Mouse (Mus musculus) megakaryocyte progenitor cell, adult 5-6 weeks (primary cell): ENCODE data around the gene Hsp90ab1. TPM values are rescaled to one million over a fixed set of nuclear protein-coding genes. Genes with fewer than 3 reads are reported as not detected.

Experiments used
- ATAC-seq: replicated peaks from 2 replicates; pipeline ENCODE4 v1.8.0; 2016; ENCODE audit warnings: mild to moderate bottlenecking, moderate TSS enrichment, inconsistent platforms; ENCODE audit not compliant: poor library complexity
- total RNA-seq, 2 experiments: library from RNA; stranded (forward) in 1 of 2; stranded (reverse) in 1 of 2; fragments of 157-497, 149-512 nt in 1 of 2; fragments of 200-1000 nt in 1 of 2; gene quantifications; 2 replicates each; pipeline versions ENCODE4 v1.2.3 to v1.2.4; 2015 to 2017

Gene Hsp90ab1
- total RNA-seq, 2 experiments from 2014 or later, result 1,324 to 2,380 TPM

DNA sequence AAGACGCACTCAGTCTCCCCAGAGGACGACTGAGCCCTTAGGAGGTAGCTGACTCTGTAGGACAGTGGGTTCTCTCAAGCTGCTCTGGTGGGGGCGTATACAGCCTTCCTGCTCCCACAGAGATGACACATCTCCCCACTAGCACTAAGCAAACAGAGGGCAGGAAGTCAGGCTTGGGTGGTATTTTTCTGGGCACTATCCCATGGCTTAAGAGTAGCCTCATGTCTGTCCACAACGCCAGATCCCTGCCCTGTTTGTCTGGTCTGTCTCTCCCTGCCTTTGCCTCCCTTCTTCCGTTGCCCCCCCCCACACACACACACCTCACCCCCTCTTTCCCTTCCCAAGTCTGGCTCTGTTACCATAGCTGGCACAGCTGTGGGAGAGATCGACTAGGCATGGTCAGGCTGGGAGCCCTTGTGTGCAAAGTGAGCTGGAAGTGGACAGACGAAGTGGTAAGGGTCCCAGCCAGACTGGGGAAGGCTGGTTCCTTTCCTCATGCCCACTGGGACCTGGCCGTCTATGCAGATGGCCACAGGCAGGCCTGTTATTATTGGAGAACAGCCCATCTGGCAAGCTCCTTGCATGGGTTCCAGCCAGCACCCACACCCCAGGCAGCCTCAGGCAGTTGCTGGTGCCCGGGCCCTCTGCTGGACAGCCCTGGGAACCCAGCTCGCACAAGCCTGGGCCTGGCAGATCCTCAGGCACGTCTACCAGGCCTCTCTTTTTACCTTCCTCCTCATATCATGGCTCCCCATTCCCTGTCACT lies 23.7 kb upstream of the Hsp90ab1 start:
- ATAC-seq, result peak; percentile 64

DNA sequence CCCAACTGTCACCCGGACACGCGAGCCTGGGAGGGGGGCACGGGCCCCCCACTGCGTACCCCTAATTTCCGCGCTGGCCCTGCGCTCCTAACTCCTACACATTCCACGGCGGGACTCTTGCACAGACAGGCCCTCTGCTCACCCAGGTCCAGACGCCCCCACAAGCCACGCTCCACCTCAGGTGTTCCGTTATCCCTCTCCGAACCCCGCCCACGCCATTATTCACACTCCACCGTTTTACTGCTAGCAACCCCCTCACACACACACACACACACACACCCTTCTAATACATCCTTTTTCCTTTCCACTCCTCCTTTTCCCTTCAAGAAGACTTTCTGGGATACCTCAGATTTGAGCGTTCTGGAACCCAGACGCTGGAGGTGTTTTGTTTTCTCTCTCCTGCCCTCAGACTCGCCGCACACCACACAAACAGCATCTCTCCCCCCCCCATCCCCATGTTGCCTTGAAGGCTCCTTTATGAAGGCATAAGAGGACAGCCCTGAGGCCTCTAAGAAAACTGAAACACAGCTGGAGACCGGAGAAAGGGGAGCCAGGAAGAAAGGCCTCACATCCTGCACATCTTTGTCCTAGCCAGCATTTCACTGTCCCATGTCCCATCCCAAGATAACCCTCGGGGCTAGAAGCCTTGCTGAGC lies 22.8 kb upstream of the Hsp90ab1 start:
- ATAC-seq, result no peak

DNA sequence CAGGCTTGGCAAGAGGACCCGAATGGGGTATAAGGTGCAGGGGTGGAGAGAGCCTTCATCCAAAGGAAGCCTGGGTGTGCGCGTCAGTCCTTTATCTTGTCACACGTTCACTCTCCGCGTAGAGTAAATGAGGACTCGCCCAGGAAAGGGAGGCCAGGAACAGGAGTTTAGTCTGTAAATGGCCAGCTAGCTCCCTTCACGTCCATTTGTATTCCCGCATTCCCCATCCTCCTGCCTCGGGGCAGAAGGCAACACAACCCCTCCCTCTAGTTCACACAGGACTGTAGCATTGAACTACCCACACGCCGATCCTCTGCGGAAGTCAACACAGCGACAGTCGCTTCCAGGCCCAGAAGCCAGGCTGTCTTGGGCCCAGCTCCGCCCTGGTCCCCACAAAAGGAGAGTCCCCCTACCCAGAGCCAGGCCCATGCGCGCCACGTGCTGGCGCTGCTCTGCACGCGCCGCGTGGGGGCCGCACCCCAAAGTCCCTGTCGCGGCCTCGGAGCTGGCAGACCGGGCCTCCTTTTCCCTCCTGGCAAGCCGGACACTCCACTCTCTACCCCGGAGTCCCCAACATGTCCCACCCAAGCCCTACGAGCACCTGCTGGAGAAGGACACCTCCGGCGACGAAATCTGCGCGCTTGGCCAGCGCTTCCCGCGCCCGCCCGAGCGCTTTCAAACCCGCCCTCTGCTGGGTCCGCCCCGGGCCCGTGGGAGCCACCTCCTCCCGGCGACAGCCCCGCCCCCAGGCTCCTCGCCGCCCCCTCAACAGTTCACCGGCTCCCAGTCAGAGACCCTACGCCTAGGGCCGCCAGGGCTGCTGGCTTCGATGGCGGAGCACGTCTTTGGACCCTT lies 22.0 kb upstream of the Hsp90ab1 start:
- peak; percentile 36 for ATAC-seq

DNA sequence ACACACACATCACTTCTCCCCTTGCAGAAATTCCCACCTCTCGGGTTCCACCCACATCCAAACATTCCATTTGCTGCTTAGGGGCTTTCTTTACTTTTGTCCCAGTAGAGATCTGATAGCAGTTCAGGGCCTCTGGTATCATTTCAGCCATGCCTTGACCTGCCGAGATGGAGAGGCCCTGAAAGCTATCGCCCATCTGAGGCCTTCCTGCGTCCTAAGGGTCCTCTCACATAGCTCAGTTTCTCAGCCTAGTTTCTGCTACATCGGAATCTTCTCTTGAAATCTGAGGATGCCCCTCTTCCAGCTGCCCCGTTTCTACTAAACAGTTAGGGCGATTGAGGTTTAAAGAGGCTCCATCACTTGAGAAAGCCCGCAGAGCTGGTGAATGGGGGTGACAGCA lies 21.1 kb upstream of the Hsp90ab1 start:
- no peak for ATAC-seq

DNA sequence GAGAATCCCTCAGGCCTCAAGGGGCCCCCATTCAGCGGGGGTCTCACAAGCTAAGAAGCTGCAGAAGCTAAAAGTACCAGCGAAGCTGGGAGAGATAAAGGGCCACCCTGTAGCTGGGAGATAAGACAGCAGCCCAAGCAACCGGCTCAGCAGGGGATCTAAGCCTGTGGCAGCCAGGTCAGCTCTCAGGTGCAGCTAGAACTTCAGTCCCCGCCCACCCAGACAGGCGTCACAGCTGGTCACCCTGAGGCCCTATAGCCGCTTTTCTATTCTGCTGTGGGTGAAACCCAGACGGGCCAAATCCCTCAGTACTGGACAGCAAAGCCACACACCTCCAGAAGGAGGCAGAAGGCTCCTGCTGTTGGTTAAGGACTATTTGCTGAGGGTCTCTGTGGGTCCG lies 20.4 kb upstream of the Hsp90ab1 start:
- peak; percentile 42 for ATAC-seq

DNA sequence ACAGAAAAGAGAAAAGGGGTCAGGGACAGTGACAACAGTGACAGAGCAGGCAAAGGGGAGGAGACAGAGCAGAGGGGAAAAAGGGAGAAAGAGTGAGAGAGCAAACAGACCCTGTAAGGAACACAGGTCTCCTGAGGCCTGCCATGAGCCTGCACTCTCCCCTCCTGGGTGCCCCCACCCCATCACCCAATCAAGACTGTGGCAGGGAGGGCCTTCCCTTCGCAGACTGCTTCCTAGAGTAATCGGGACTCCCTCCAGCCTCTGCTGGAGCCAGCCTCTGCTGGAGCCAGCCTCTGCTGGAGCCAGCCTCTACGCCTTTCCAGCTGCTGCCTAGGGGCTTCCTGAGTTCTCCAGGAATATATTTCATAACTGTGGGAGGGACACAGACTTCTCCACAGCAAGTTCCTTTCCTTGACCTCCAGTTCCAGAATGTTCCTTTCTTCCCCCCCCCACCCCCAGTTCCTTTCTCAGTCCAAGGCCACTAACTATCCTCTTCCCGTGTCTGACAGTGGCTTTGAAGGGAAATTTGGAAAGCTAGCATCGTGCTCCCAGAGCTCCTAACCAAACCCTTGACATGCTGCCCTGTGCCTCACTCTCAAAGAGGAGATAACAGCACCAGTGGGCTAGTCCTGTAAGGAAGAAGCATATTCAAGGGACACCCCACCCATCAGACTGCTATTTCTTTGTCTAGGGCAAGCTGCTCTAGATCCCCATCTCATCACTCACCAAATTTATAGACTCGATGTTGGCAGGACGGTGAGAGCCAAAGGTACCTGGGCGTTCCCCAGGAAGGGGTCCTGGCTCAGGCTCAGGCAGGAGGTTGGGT lies 19.7 kb upstream of the Hsp90ab1 start:
- ATAC-seq, result peak; percentile 19

DNA sequence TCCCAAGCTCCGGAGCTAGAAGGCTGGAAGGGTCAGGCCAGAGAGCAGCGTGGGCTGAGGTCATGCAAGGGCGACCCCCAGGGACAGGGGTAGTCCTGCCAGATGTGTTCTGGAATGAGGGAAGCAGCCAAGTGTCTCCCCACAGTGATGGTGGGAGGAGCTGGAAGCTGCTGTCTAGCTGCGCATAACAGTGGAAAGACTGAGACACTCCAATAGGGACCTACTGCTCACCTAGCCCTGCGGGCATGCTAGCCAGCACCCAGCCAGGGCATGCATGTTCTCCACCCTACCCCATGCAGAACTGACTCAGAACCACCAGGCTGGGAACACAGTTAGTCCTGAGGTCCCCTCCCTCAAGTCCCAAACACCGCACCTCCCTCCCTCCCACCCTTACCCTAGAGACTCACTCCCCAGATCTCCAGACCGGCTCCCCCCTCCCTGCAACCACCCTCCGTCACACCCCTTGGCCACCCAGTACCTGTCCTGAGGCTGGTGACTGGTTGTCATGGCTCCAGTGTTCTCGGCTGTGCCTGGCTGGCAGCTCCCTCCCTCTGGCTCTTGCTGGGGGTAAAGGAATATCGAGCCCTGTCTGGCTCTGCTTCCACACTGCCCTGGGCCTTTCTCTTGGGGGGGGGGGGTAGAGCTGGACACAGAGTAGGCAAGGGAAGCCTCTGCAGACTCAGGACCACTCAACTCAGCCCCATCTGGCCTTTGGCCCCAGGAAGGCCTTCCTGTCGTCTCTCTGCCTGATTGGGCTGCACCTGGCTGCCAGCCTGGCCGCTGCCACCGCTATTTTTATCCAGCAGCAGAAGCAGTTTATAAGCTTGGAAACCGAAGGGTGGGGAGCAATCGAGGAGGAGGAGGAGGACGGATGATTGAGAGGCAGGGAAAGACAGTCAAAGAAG lies 18.9 kb upstream of the Hsp90ab1 start:
- ATAC-seq, result no peak

DNA sequence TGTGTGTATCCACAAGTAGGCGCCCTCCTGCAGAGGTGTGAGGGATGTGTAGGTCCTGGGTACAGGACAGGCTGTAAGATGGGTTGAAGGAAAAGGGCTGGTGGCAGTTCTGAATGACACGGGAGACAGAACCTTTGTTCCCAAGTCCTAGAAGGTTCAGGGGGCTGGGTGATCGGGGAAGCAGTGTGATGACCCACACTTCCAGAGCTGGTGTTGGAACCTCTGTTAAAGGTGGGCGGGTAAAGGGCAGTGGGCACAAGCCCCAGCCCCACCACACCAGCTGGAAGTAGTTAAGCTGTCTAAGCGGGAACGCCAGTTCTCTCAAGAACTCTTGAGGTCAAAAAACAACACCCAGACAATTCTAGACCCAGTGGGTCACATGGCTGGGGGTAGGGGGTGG lies 17.3 kb upstream of the Hsp90ab1 start:
- ATAC-seq, result no peak

DNA sequence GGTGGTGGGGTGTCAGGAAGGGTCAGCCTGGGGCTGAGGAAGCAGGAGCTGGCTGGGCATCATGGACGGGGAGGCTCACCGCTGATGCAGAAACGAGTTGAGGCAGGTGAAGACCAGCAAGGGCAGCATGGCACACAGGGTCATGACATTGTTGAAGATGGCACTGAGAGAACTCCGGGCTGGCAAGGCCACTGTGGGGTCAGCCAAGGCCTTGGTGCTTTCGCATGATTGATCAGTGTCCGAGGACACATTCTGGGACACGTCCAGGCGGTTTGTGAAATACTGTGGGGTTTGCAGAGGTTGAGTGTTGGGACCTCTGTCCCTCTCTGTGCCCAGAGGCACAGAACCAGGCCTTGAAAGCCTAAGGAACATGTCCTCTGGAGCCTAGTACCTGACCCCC lies 16.8 kb upstream of the Hsp90ab1 start:
- ATAC-seq, result no peak

DNA sequence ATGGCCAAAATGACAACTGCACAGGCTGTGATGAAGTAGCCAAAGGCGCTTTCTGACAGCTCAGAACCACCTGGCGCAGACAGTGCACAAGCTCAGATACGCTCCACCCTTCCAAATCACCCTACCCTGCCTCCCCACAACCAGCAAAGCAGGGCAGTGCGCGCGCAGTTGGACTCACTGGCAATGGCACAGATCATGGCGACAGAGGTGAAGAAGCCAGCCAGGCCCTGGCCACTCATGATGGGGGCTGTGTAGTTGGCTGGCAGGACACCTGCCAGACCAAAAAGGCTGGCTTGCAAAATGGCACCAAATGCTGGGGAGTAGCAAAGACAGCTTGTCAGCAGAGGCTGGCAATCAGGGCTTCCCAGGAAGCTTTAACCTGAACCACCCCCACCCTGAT lies 16.2 kb upstream of the Hsp90ab1 start:
- ATAC-seq, result no peak

DNA sequence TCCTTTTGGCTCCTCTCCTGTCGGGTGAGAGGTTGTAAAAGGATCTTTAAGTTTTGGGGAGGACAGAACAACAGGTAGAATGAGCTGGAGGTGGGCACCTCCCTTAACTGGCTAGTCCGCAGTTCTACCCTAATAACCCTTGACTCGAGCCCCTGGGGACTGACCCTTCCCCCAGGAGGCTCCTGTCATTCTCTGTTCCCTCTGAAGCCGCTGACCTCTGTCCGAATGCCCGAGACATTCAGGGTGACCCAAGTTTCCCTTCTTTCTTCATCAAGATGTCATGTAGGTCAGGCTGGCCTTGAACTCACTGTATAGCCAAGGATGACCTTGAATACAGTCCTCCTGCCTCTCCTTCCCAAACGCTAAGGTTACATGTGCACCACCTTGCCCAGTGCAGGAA lies 15.3 kb upstream of the Hsp90ab1 start:
- ATAC-seq, result no peak

DNA sequence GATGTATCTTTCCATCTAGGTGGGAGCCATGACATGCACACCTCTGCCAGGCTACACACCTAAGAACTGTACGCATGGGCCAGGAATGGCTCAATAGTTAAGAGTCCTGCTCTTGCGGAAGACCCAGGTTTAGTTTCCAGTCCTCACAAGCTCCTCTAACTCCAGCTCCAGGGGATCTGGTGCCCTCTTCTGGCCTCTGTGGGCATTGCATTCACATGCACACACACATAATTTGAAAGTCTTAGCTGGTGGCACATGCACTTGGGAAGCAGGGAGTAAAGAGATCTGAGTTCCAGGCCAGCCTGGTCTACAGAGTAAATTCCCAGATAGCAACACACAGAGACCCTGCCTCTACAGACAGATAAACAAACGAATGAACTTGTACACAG lies 13.4 kb upstream of the Hsp90ab1 start:
- ATAC-seq, result 0 out of 2 replicates have a peak, but pooled peaks have one; percentile 5

DNA sequence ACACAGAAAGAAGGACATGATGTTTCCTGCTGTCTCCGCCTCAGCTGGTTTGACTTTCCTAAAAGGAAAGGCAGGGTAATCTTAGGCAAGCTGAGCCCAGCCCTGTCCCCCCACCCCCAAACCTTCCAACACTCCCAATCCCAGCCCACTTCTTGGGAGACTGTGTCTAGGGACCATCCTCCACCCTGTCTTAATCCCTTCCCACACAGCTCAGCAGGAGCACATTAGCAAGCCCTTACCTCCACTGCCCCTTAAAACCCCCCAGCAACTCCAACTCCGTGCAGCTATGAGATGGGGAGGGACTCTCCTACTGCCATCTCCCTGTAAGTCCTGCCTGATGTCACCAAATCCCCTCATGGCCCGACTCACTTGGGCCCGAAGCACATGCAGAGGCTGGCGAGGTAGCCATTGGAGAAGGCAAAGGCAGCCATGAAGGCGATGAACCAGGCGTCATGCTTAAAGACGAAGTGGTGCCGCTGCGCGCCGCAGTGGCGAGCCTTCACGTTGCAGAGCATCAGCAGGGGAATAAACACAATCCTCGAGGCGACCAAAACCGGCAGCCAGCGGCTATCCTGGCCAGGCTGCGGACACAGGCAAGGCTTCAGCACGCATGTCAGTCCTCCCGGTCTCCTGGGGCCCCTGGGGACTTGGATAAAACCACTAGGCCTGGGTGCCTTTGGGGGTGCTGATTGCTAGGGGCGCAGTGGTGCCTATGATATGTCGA lies 12.8 kb upstream of the Hsp90ab1 start:
- ATAC-seq, result no peak

DNA sequence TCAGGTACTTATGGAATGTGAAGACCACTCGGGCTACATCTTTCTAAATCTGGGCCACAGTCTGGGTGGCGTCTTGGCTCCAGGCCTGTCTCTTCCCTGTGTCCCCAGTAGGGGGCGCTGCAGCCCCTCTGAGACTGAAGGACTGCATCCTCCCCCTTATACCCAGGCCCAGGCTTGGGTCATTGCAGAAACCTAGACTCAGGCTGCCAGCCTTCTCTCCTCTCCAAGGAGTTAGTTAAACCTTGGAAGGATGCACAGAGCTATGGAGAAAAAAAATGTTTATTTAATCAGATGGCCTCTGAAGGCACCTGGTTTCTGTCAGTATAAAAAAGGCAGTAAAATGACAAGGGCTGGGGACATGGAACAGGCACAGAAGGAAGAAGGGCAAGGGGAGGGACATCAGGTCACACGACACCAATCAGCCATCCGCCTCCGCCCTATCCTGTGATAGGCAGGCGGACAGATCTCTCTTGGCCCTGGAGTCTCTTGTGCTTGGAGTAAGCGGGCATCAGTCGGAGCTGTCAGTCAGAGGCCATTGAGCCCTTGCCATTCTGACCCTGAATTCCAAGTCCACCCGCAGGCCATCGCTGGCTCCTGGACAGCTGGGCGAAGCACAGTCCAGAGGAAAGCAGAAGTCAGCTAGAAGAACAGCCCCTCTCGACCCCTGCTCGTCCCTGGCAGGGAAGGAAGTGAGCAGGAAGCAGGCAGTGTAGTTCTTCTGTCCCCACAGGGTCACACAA lies 12.0 kb upstream of the Hsp90ab1 start:
- peak; percentile 44 for ATAC-seq

DNA sequence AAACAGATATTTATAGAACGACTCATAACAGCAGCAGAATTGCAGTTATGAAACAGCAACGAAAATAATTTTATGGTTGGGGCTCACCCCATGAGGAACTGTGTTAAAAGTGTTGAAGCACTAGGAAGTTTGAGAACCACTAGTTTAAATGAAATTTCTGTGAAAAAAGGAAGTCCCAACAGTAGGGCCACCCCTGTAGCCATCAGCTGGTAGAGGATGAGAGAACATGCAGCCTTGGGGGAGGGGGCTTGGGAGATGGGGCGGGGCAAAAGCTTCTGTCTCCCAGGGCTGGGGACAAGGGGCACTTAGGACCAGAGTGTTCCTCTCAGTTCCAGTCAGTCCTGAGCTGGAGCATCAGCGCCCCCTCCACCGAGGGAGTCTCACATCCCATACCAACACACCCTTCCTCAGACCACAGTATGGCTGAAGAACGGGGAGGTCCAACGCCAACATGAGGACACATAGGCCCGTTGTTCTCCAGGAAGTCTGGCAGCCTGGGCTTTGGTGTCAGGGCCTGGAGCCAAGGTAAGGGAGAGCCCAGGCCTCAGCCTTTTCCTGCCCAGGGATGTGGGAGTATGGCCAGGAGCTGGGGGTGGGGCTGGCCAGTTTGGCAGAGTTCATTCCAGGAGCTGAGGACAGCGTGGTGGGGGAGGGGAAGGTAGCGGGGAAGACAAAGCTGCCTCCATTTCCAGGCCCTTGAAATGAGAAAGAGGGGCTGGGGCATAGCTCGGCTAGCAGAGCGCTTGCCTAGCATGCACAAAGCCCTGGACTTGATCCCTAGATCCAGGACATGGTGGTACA lies 11.2 kb upstream of the Hsp90ab1 start:
- ATAC-seq, result peak; percentile 15; the same call in 1 of the 2 replicates

DNA sequence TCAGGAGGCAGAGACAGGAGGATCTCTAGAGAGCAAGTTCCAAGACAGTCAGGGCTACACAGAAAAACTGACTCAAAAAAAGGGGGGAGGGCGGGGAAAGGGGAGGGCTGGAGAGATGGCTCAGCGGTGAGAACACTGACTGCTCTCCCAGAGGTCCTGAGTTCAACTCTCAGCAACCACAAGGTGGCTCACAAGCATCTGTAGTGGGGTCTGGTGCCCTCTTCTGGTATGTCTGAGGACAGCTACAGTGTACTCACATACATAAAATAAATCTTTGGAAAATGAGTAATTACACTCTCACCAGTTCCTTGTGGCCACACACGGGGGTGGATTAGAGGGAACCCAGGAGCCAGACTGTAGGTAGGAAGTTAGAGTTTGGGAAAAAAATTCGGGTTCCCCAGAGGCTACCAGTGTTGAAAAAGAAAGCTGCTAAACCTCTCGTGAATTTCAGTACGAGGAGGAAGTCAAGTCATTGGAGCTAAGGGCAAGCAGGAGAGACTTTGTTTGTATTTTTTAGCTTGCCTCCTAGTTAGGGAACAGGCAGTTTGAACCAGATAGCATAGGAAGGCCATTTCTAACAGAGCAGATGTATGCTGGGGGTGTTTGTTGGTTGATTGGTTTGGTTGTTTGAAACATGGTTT lies 9.8 kb upstream of the Hsp90ab1 start:
- no peak for ATAC-seq

DNA sequence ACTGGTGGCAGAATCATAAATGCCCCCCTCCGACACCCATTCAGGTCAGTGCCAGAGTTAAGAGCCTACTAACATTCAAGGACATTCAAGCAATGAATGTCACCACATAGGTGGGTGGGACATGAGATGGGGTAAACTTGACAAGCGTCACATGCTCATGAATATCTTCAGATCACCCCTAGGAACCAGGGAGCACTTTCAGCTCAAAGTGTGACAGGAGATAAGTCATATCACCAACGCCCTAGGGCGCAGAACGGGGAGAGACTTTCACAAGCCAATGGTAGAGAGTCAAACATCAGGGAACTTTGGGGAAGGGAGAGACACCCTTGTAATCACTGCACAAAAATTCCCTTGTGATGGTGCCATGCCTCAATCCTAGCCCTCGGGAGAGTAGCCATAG lies 9.1 kb upstream of the Hsp90ab1 start:
- peak; percentile 9; the same call in 1 of the 2 replicates for ATAC-seq
